Mouse (Mus musculus) heart, postnatal 4 days (tissue): ENCODE data around the gene Gm5089. TPM values are rescaled to one million over a fixed set of nuclear protein-coding genes. Genes with fewer than 3 reads are reported as not detected.

Experiments
- DNase-seq: peaks from one replicate; pipeline ENCODE4 v3.0.0; 2021
- total RNA-seq, 2 experiments: library from RNA; stranded (reverse); gene quantifications; 2 replicates each; pipeline ENCODE4 v1.2.3; 2021

Gm5089 gene
- total RNA-seq, 2 experiments from 2014 or later, result not detected

GRCm38 (mm10) chr14:122386281-122387130, 64.4 kb downstream of the Gm5089 start:
- no peak for DNase-seq

GRCm38 (mm10) chr14:122385758-122386157, 65.2 kb downstream of the Gm5089 start:
- DNase-seq, result no peak

DNA sequence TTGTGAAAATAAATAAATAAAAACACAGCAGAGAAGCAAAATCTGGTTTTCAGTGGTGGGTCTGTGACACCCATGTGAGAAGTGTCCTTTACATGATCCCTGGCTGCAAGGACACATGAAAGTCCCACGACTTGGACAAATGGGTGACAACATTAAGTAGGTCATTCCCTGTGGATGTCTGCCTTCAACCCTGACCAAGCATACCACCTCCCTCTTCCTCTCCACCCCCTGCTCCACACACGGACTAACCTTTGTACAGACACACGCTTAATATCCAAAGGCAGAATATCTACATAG, 65.7 kb downstream of the Gm5089 start:
- no peak for DNase-seq

Other genes with a start within 250 kb of the Gm5089 start
- gene Zic5, start 14.6 kb upstream of the Gm5089 start, total RNA-seq, result not detected
- gene Zic2, start 24.3 kb upstream of the Gm5089 start, total RNA-seq, result not detected
- not detected for gene Gm10837, start 39.5 kb upstream of the Gm5089 start, total RNA-seq
- gene Pcca, start 83.2 kb upstream of the Gm5089 start, total RNA-seq, result 10 to 100 TPM; 26.3 to 34.9 TPM